Mouse (Mus musculus) lung, adult 2 months (tissue): Measurements from ENCODE around the gene Pcdh10. TPM values are rescaled to one million over a fixed set of nuclear protein-coding genes. Genes with fewer than 3 reads are reported as not detected.

Source experiments
- DNase-seq: peaks from one replicate; pipeline ENCODE4 v3.0.0; 2022
- H3K4me1 ChIP-seq: fragments of 200-500 bp; 2 replicates; pipeline ENCODE4 v1.6.1; 2011; ENCODE audit warnings: low read length; ENCODE audit not compliant: control insufficient read depth, insufficient read depth
- H3K4me3 ChIP-seq: fragments of 200-500 bp; replicated peaks from 2 replicates; pipeline ENCODE3; 2011; ENCODE audit warnings: low read depth, mild to moderate bottlenecking, control low read depth, low read length; ENCODE audit errors: extremely low read depth
- CTCF ChIP-seq: fragments of 200-500 bp; IDR thresholded peaks from 2 replicates; pipeline ENCODE4 v1.5.1; 2011; ENCODE audit warnings: mild to moderate bottlenecking, low read length, control low read depth; ENCODE audit not compliant: insufficient read depth
- POLR2A ChIP-seq: fragments of 200-500 bp; IDR thresholded peaks from 2 replicates; pipeline ENCODE4 v1.6.1; 2011; ENCODE audit warnings: low read depth, mild to moderate bottlenecking, control low read depth, low read length, borderline replicate concordance; ENCODE audit errors: extremely low read depth
- WGBS: fragments of 180-500 bp; shearing (Covaris S2); methylation state at CpG from one replicate; pipeline ENCODE4 v1.1.7; 2018; 5-methylcytosine and 5-hydroxymethylcytosine counted together
- polyA plus RNA-seq: library from polyadenylated mRNA; depleted of rRNA; stranded (reverse); fragments of >200 nt; gene quantifications from 2 replicates; pipeline ENCODE4 v1.2.3, GENCODE M21; 2012; rRNA removed

The Pcdh10 gene
- 0.11 and 0.14 TPM in 2 replicates for polyA plus RNA-seq

DNA sequence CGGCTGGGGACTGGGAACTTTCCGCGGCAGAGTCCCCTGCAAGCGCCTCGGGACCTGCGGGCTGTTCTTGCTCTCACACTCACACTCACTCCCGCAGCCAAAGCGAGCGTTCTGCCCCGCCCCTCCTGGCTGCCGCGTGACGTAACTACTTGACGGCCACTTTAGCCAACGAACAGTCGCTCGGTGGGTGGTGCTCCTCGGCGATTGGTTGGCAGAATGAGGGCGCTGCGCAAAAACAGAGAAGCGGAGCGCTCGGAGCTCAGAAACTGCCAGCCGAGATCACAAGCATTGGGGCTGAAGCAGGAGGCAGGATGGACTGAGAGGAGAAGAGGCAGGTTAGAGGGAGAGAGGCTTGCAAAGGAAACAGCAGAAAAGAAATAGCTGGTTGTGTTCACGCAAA, at the start of gene Pcdh10:
Gene Pcdh10 (plus strand): TSS at position 254 of the 400 bp plus-strand sequence.
- WGBS: under 1% methylated on average over 26 of the region's 26 CpGs
- DNase-seq: peak; percentile 83
- Histone ChIP-seq H3K4me3 (peak within 1 kb of the TSS; percentile 41), H3K4me1 (peaks cover 8% of the 10 kb centered on the region)
- TF ChIP-seq POLR2A (no peak), CTCF (no peak)

DNA sequence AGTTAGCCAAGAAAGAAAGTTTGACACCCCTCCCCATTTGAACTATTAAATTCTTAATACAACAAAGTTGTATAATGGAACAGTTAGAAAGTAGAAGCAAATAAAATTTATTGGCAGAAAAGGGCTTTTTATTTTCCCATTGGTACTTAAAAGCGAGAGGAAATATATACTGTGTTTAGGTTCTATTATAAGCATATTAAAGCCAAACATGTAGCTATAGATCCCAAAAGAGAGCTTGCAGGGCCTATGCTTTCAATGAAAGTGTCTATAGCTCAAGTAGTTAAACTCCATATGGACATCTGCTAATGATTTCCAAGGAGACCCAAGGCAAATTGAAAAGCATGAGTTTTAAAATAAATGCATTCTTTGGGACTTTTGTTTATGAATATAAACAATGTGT, 22.3 kb upstream of the Pcdh10 start:
- TF ChIP-seq CTCF: no peak
- TF ChIP-seq POLR2A: no peak
- DNase-seq: no peak
- Histone ChIP-seq H3K4me1 (no peaks in the 10 kb centered on the region), H3K4me3 (no peak overlapping the region)
- WGBS: 93% methylated on average over 1 of the region's 1 CpGs

DNA sequence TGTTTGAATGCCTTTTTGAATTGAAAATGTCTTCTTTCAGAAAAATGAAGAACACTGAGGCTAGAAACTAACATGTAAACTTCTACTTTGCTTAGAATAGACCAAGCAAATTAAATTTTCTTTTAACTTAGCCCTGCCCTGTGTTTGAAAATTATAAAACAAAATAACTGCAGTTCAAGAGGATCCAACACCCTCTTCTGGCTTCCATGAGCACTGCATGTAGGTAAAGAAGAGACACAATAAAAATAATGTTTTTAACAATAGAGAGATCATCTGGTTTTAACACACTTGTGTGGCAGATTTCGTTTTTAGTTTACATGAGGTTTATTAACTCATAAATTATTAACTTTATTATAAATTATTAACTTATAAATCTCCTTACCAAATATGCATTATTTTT, 9.2 kb upstream of the Pcdh10 start:
- no peak for DNase-seq
- TF ChIP-seq POLR2A: no peak
- no peak for TF ChIP-seq CTCF
- Histone ChIP-seq H3K4me3 (no peak overlapping the region), H3K4me1 (no peaks in the 10 kb centered on the region)
- 42% methylated on average over 1 of the region's 1 CpGs for WGBS

DNA sequence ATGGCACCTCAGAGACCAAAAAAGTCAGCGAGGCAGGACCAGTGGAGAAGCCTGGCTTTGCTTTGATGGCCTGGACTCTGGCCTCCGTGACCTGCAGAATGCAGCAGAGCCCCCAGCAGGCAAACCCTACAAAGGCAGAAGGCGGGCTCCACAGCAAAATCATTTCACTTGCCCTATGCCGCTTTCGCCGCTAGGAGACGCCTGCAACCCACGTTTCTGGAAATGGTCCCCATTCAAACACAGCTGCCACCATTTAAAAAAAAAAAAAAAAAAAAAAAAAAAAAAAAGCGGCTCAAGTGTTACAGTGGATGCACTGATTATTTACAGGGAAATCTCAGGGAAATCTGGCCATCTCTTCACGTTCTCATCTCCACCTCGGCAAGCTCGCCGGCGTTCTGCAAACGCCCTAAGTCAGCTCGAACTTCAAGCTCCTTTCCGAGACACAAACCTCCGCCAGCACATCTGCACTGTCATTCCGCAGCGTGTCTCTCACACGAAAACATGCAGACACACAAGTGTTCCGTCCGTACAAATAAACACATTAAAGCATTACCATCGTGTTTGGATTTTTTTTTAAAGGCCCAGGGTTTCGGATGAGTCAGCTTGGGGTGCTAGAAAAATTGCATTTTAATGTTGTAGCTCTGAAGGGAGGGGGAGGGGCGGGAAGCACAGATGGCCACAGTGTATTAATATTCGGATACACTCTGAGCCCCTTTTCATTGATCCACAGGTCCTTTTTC, 2.3 kb upstream of the Pcdh10 start:
- H3K4me1 ChIP-seq: peaks cover 8% of the 10 kb centered on the region
- TF ChIP-seq CTCF: peak; percentile 75
- TF ChIP-seq POLR2A: no peak
- peak; percentile 42 for DNase-seq
- H3K4me3 ChIP-seq: peak overlapping the region; percentile 44
- WGBS: under 1% methylated on average over 27 of the region's 27 CpGs

DNA sequence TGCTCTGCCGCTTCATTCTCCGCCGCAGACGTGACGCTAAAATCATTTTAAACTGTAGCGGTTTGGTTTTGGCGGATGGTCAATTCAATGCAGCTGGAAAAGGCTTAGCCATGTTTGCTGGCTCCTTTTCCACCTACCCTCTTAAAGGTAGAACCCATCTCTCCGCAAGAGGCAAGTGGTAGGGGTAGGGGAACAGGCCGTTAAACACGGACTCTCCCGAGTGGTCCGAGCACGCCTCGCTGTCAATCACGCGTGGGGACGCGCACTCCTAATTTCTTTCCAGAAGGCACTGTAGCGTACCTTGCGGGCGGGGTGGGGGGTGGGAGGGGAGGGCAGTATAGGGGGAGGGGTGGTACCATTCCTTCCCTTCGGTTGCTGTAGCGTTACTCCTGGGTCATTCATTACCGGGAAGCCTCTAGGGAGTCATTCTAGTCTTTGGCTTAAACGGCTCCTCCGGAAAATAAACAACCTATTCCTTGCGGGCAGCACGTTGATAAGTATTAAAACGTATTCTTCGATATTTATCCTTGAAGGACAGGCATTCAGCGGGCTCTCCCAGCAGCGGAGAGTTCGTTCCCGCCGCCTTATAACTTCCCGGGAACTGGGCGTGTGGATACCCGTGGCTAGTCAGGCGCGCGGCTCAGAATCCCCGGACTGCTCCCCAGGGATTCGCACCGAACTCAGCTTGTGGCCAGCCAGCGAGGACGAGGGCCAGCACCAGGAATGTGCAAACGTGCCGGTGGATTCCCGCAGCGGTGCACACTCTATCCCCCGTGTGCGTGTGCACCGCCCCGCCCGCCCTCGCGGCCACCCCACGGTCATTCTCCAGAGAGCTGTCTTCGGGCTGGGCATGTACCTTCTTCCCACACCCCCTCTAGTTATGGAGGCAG, 1.5 kb upstream of the Pcdh10 start:
- Histone ChIP-seq H3K4me3 (peak overlapping the region; percentile 38), H3K4me1 (peaks cover 8% of the 10 kb centered on the region)
- no peak for TF ChIP-seq CTCF
- TF ChIP-seq POLR2A: no peak
- WGBS: 1% methylated on average over 59 of the region's 59 CpGs
- DNase-seq: peak; percentile 6

DNA sequence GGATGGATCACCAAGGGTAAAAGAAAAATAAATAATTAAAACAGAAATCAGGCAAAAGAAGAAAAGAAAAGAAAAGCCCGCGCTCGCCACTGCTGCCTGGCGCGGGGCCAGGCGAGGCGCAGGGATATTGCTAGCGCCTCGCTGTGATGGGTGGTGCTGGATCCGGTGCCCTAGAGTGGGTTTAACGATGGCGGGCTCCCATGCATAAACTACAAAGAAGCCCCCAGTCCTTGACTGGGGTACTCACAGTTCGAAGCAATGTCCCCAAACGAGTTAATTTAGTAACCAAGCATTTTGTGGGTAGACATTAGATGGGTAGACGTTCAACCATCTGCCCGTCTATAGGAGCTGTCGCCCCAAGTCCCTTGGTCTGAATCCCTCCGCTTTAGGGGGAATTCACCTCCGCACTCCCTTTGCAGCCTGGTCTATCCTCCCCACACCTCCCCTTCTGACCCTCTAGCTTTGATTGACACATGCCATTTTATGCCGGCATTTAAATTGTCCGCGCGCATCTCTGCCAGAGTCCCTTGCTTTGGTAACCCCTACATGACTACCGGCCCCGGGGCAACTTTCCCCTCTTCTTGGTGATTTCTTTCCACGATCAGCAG, 703 bp upstream of the Pcdh10 start:
- Histone ChIP-seq H3K4me3 (peak overlapping the region; percentile 16), H3K4me1 (peaks cover 8% of the 10 kb centered on the region)
- DNase-seq: peak; percentile 15
- TF ChIP-seq POLR2A (no peak), CTCF (no peak)
- WGBS: under 1% methylated on average over 26 of the region's 26 CpGs

DNA sequence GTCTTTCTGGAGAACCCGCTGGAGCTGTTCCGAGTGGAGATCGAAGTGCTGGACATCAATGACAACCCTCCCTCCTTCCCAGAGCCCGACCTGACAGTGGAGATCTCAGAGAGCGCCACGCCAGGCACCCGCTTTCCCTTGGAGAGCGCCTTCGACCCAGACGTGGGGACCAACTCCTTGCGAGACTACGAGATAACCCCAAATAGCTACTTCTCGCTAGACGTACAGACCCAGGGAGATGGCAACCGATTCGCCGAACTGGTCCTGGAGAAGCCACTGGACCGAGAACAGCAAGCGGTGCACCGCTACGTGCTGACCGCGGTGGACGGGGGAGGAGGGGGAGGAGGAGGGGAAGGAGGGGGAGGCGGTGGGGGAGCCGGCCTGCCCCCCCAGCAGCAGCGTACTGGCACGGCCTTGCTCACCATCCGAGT, 1.4 kb downstream of the Pcdh10 start:
- WGBS: 4% methylated on average over 28 of the region's 29 CpGs
- no peak overlapping the region for H3K4me3 ChIP-seq

DNA sequence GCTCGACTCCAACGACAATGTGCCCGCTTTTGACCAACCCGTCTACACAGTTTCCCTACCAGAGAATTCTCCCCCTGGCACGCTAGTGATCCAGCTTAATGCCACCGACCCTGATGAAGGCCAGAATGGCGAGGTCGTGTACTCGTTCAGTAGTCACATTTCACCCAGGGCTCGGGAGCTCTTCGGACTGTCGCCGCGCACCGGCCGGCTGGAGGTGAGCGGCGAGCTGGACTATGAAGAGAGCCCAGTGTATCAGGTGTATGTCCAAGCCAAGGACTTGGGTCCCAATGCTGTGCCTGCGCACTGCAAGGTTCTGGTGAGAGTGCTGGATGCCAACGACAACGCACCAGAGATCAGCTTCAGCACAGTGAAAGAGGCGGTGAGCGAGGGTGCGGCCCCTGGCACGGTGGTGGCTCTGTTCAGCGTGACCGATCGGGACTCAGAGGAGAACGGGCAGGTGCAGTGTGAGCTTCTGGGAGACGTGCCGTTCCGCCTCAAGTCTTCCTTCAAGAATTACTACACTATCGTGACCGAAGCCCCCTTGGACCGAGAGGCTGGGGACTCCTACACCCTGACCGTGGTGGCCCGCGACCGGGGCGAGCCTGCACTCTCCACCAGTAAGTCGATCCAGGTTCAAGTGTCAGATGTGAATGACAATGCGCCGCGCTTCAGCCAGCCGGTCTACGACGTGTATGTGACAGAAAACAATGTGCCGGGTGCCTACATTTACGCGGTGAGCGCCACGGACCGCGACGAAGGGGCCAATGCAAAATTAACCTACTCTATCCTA, 2.0 kb downstream of the Pcdh10 start:
- 2% methylated on average over 55 of the region's 55 CpGs for WGBS
- Histone ChIP-seq H3K4me3 (no peak overlapping the region), H3K4me1 (peaks cover 8% of the 10 kb centered on the region)
- TF ChIP-seq POLR2A: no peak
- TF ChIP-seq CTCF: no peak
- DNase-seq: peak; percentile 5

More for the DNA sequence above, 1.4 kb downstream of the Pcdh10 start:
- no peak for TF ChIP-seq POLR2A
- no peak for TF ChIP-seq CTCF
- DNase-seq: peak; percentile 2
- peaks cover 8% of the 10 kb centered on the region for H3K4me1 ChIP-seq
